Mouse (Mus musculus) bone marrow macrophage, adult 2 months (primary cell): ENCODE data around the gene Zkscan2.

Experiments used
- CTCF ChIP-seq: IDR thresholded peaks from 2 replicates; pipeline ENCODE4 v1.5.1; 2012; ENCODE audit warnings: low read depth, mild to moderate bottlenecking, low read length, moderate library complexity
- POLR2A ChIP-seq: IDR thresholded peaks from 2 replicates; pipeline ENCODE4 v1.6.1; 2012; ENCODE audit warnings: mild to moderate bottlenecking, low read depth, low read length, borderline replicate concordance

DNA sequence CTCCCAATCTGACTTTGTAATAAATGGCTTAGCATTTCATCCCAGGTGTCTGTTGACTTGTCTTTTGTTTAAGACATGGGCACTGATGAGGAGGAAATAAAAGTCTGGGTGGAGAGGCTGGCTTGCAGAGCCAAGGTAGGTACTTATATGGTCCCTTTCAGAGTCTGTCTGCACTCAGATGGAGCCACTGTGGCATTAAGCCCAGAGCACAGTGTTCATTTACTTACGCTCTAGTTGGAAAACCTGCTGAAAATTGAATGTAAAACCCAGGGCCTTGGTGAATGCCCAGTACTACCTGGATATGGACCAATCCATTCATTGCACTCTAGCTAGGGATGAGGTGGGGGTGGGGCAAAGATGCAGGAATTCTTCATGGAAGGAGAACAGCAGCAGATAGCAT is 32.3 kb downstream of the Zkscan2 start:
- no peak for TF ChIP-seq CTCF
- TF ChIP-seq POLR2A: no peak
